ENCODE assay signal across 14 mouse cellular contexts in the genomic region with DNA sequence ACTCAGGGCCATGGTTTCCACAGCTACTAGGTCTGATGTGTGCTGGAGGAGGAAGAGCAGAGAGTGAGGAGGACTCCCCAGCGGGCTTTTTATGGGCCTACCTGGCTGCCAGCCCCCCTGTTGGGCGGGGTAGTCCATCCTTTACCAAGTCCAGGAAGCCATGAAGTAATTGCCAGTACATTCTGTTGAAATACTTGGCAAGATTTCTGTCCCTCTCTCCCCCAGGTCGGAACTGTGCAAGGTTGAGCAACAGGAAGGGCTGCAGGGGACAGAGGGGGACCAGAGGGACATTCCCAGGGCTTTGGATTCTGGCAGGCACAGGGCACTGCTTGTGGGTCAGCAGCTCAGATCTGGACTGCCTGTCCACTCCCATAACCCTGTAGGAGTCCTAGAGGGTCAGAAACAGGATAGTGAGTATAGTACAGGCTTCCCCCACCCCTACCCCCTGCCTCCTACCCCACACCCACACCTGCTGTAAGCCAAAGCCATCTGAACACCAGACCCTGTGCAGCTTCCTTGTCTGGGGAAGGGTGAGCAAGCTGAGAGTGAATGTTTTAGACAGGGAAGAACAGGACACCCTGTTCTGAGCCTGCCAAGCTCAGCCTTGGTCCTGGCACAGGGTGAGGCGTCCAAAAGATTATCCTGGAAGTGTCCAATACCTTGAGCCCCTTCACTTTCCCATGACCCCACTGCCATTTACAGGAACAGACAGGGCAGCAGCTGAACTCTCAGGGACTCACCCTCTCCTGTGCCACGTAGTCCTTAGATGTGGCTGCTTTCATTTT. TPM values are rescaled to one million over a fixed set of nuclear protein-coding genes. Genes with fewer than 3 reads are reported as not detected.
DNase-seq lines count a peak whose midpoint lies in the region; ATAC-seq and TF ChIP-seq lines count a peak whose summit lies in the region.
"Had no signal": no experiment of that assay in that cellular context is flagged by ENCODE, and none has a peak within 500 bp of the region (broad histone marks: within the 10 kb centered on the region; RNA-seq: fewer than 3 reads in every experiment).

A gene (minus strand): TSS at position 547 of the 785 bp plus-strand sequence.

- H3K36me3 ChIP-seq in kidney, postnatal 0 days (ENCODE audit: insufficient read depth, low read length): no peaks in the 10 kb centered on the region
- no peaks in the 10 kb centered on the region for H3K36me3 ChIP-seq in embryonic facial prominence, embryonic 10.5 days (replicated peaks)
- H3K36me3 ChIP-seq in liver, embryonic 14.5 days (replicated peaks; ENCODE audit: control insufficient read depth, insufficient read depth, low read depth): no peaks in the 10 kb centered on the region
- H3K36me3 ChIP-seq in megakaryocyte, embryonic 14.5 days (replicated peaks; ENCODE audit: low read length): no peaks in the 10 kb centered on the region
- H3K36me3 ChIP-seq: forebrain, embryonic 12.5 days; hindbrain, embryonic 15.5 days had no signal

- no peak within 1 kb of the TSS for H3K9ac ChIP-seq in kidney, postnatal 0 days (ENCODE audit: low read depth, low read length)
- H3K9ac ChIP-seq in liver, embryonic 14.5 days (replicated peaks): no peak within 1 kb of the TSS
- H3K9ac ChIP-seq: forebrain, embryonic 12.5 days; hindbrain, embryonic 15.5 days had no signal

- no peak for DNase-seq in kidney, postnatal 0 days (ENCODE audit: low spot score)
- no peak for DNase-seq in kidney, adult 9 months
- DNase-seq in embryonic facial prominence, embryonic 10.5 days (ENCODE audit: low spot score): no peak
- DNase-seq in liver, embryonic 14.5 days (ENCODE audit: low read depth in 3 of 3, low spot score in 3 of 3): no peak
- DNase-seq in frontal cortex, postnatal 25 days (ENCODE audit: low spot score in 2 of 2): no peak
- no peak for DNase-seq in cerebellum, adult 2 months
- DNase-seq in right cerebral cortex, postnatal 10 days (ENCODE audit: low spot score in 2 of 2): no peak
- DNase-seq: cerebellum, postnatal 10 days had no signal

- no peak for TF ChIP-seq EP300 in liver, embryonic 14.5 days (IDR thresholded peaks at IDR 0.05; ENCODE audit: low read depth)

- no peak for TF ChIP-seq CTCF in kidney, postnatal 0 days (IDR thresholded peaks at IDR 0.05; ENCODE audit: low read depth)
- TF ChIP-seq CTCF in liver, embryonic 14.5 days (IDR thresholded peaks at IDR 0.05; ENCODE audit: low read depth): no peak
- no peak for TF ChIP-seq CTCF in cerebellum, adult 2 months (IDR thresholded peaks at IDR 0.05; ENCODE audit: borderline replicate concordance, insufficient read depth, low read depth, low read length)

- no peak within 1 kb of the TSS for H3K4me3 ChIP-seq in kidney, postnatal 0 days (replicated peaks; ENCODE audit: low read depth, low read length)
- no peak within 1 kb of the TSS for H3K4me3 ChIP-seq in embryonic facial prominence, embryonic 10.5 days
- no peak within 1 kb of the TSS for H3K4me3 ChIP-seq in liver, embryonic 14.5 days (ENCODE audit: insufficient read depth in 1 of 2, low read depth in 2 of 2, low read length in 2 of 2)
- no peak within 1 kb of the TSS for H3K4me3 ChIP-seq in megakaryocyte, embryonic 14.5 days (replicated peaks)
- H3K4me3 ChIP-seq in cerebellum, adult 2 months (replicated peaks; ENCODE audit: insufficient read depth, low read depth, low read length): no peak within 1 kb of the TSS
- H3K4me3 ChIP-seq: forebrain, embryonic 12.5 days; hindbrain, embryonic 15.5 days; layer of hippocampus, adult 2 months had no signal

- ATAC-seq in kidney, postnatal 0 days (replicated peaks; ENCODE audit: low FRiP score, low read depth): no peak
- no peak for ATAC-seq in liver, embryonic 14.5 days (ENCODE audit: insufficient read depth)
- ATAC-seq: activated CD4-positive, CD25-positive, alpha-beta regulatory T cell, adult 4 months had no signal

- no peak for TF ChIP-seq POLR2A in cerebellum, adult 2 months (IDR thresholded peaks at IDR 0.05; ENCODE audit: borderline replicate concordance, insufficient read depth, low read length)

- 57% methylated on average over 5 of the region's 5 CpGs for WGBS in kidney, postnatal 0 days
- 63% methylated on average over 5 of the region's 5 CpGs for WGBS in embryonic facial prominence, embryonic 10.5 days
- 29% methylated on average over 5 of the region's 5 CpGs for WGBS in liver, embryonic 14.5 days (ENCODE audit: insufficient replicate concordance)
- 59% methylated on average over 5 of the region's 5 CpGs for WGBS in cerebellum, adult 2 months

- no peaks in the 10 kb centered on the region for H3K4me1 ChIP-seq in kidney, postnatal 0 days (replicated peaks; ENCODE audit: insufficient read depth, low read length)
- H3K4me1 ChIP-seq in embryonic facial prominence, embryonic 10.5 days: peaks cover 28% of the 10 kb centered on the region
- H3K4me1 ChIP-seq in liver, embryonic 14.5 days (replicated peaks; ENCODE audit: control insufficient read depth in 2 of 2, insufficient read depth in 2 of 2, low read length in 1 of 2): no peaks in the 10 kb centered on the region; a peak in 1 of 4 replicates
- H3K4me1 ChIP-seq in megakaryocyte, embryonic 14.5 days: peaks cover 30% of the 10 kb centered on the region
- H3K4me1 ChIP-seq in cerebellum, adult 2 months (ENCODE audit: control insufficient read depth, insufficient read depth, low read length): no peaks in the 10 kb centered on the region
- H3K4me1 ChIP-seq: forebrain, embryonic 12.5 days; hindbrain, embryonic 15.5 days had no signal

- no peaks in the 10 kb centered on the region for H3K27me3 ChIP-seq in kidney, postnatal 0 days (ENCODE audit: insufficient read depth, low read length)
- peaks cover 24% of the 10 kb centered on the region for H3K27me3 ChIP-seq in embryonic facial prominence, embryonic 10.5 days (replicated peaks; ENCODE audit: low read depth, poor library complexity, severe bottlenecking)
- no peaks in the 10 kb centered on the region for H3K27me3 ChIP-seq in liver, embryonic 14.5 days (ENCODE audit: control insufficient read depth, insufficient read depth, low read length)
- H3K27me3 ChIP-seq in megakaryocyte, embryonic 14.5 days (replicated peaks): peaks cover 72% of the 10 kb centered on the region
- H3K27me3 ChIP-seq in cerebellum, adult 2 months (ENCODE audit: control insufficient read depth, insufficient read depth, low read length): no peaks in the 10 kb centered on the region

- 0 out of 2 replicates have a peak within 1 kb of the TSS, but pooled peaks have one; percentile 10 for H3K4me2 ChIP-seq in kidney, postnatal 0 days (ENCODE audit: low read length)
- no peak within 1 kb of the TSS for H3K4me2 ChIP-seq in liver, embryonic 14.5 days (ENCODE audit: low read depth)
- H3K4me2 ChIP-seq: forebrain, embryonic 12.5 days; hindbrain, embryonic 15.5 days; midbrain, embryonic 11.5 days had no signal

- no peaks in the 10 kb centered on the region for H3K9me3 ChIP-seq in kidney, postnatal 0 days (replicated peaks; ENCODE audit: low read length)
- no peaks in the 10 kb centered on the region for H3K9me3 ChIP-seq in embryonic facial prominence, embryonic 10.5 days
- no peaks in the 10 kb centered on the region for H3K9me3 ChIP-seq in liver, embryonic 14.5 days (ENCODE audit: control insufficient read depth, low read length)
- H3K9me3 ChIP-seq in megakaryocyte, embryonic 14.5 days: no peaks in the 10 kb centered on the region
- H3K9me3 ChIP-seq: forebrain, embryonic 12.5 days; hindbrain, embryonic 15.5 days had no signal

- H3K27ac ChIP-seq in kidney, postnatal 0 days: no peak within 1 kb of the TSS
- H3K27ac ChIP-seq in embryonic facial prominence, embryonic 10.5 days (replicated peaks): peak within 1 kb of the TSS; percentile 40
- no peak within 1 kb of the TSS for H3K27ac ChIP-seq in liver, embryonic 14.5 days
- H3K27ac ChIP-seq in cerebellum, adult 2 months (ENCODE audit: insufficient read depth, low read length): no peak within 1 kb of the TSS
- H3K27ac ChIP-seq: forebrain, embryonic 12.5 days; hindbrain, embryonic 15.5 days; layer of hippocampus, adult 2 months had no signal

RNA-seq across cellular contexts. Expression of the gene that starts here (rescaled TPM):
- 43.5 and 50.3 TPM in 2 replicates for polyA plus RNA-seq in kidney, postnatal 0 days (2015; fragmentation: Nextera tagmentation; extraction: Ambion mirVana)
- polyA plus RNA-seq in embryonic facial prominence, embryonic 10.5 days (2016; fragmentation: Nextera tagmentation; extraction: Ambion mirVana): not detected in 2 replicates
- 29.8 and 30.2 TPM in 2 replicates for polyA plus RNA-seq in liver, embryonic 14.5 days (2012; rRNA removed)
- 41.1 and 65.1 TPM in 2 replicates for polyA plus RNA-seq in liver, embryonic 14.5 days (2014; fragmentation: Nextera tagmentation; extraction: Ambion mirVana)
- 15.0 and 32.0 TPM in 2 replicates for polyA plus RNA-seq in megakaryocyte, embryonic 14.5 days (2012; ENCODE audit: insufficient read depth, low replicate concordance)
- 0.48 and 1.0 TPM in 2 replicates for polyA plus RNA-seq in cerebellum, adult 2 months (2012; rRNA removed)
- polyA plus RNA-seq: activated CD4-positive, CD25-positive, alpha-beta regulatory T cell, adult 4 months had no signal
